Mouse (Mus musculus) liver, embryonic 14.5 days (tissue): ENCODE measurements at regions not wholly inside any gene's neighbourhood (a gene's known extent, or its start where the extent isn't known, plus 50 kb on each side); places are given as distances from the start of the nearest gene placed in this dataset.

Experiments used
- CTCF ChIP-seq: IDR thresholded peaks from 2 replicates; pipeline ENCODE4 v1.5.1; 2016; ENCODE audit warnings: antibody characterized with exemption, low read depth, control low read depth
- EP300 ChIP-seq: IDR thresholded peaks from 2 replicates; pipeline ENCODE4 v1.6.1; 2016; ENCODE audit warnings: antibody characterized with exemption, low read depth

GRCm38 (mm10) chr3:102669951-102670350, 64.4 kb upstream of the Tspan2 start:
- no peak for TF ChIP-seq CTCF
- TF ChIP-seq EP300 = no peak
